Mouse (Mus musculus) CH12F3 (cell line): ENCODE data around the gene Cstf1.

ENCODE experiments used
- in situ Hi-C: fragments of 300-500 bp; cut with MboI; formaldehyde crosslinking; loops from 2 replicates; pipeline ENCODE4 v1.14.3; 2020; ENCODE audit warnings: low sequenced_read_pairs

Gene Cstf1

DNA sequence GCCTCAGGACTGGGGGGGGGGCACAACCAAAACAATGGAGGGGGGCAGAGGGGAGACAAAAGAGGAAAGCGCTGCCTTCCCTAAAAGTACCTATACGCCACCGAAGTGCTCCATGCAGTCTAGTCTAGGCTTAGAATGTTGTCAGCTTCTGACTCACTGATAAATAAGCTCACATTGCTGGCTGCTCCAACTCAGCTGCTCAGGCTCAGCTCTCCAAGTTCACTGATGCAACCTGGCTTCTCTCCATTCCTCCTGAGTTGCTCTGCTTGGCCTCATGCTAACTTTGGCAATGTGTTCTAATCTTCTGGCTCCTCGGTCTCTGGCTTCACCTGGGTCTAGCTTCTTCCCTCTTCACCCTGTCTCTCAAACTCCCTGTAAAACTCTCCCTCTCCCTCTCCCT lies 6.1 kb downstream of the Cstf1 start:
- in situ Hi-C loops: loop anchor here (10.0 kb wide), 1 partner anchor 68 kb away; the partner anchor contains the start of gene Rtf2

- in situ Hi-C loops: loop anchor here (10.0 kb wide), 1 partner anchor 68 kb away; the partner anchor contains the start of gene Rtf2
These were observed 6.6 kb downstream of the Cstf1 start for GRCm38 (mm10) chr2:172376999-172377515.

DNA sequence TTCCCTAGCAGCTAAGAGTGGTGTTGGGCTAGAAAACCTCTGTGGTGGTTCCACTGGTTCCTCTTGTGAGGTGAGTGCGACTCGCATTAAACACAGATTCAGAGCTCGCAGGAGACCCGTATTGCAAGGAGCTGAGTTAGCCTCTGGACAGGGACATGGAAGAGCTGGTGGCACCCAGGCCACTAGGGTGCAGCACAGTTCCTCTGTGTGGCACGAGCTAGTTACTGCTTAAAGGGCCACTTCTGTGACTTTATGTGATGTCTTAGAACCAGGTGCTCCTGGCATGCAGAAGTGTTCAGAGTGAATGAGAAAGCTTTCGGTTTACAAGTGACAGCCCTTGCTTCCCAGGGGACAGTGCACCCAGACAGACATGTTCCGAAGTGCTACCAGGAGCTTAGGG lies 7.9 kb downstream of the Cstf1 start:
- in situ Hi-C loops: loop anchor here (10.0 kb wide), 1 partner anchor 66 kb away; the partner anchor contains the start of gene Rtf2

DNA sequence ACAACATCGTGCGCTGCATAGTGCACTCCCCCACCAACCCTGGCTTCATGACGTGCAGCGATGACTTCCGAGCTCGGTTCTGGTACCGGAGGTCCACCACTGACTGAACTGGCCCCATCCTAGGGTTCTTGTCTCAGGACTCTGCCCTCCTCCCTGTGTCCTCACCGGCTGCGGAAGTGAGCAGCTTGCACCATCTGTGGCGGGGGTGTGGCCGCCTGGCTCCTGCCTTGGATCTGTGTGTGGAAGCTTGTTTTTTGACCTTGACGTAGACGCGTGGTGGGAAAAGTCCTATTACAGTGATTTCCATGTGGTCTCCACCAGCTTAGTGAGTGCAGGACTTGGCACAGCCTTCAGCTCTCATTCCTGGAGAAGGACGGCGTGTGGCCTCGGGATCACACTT lies 10.0 kb downstream of the Cstf1 start:
- in situ Hi-C loops: no loop called here

DNA sequence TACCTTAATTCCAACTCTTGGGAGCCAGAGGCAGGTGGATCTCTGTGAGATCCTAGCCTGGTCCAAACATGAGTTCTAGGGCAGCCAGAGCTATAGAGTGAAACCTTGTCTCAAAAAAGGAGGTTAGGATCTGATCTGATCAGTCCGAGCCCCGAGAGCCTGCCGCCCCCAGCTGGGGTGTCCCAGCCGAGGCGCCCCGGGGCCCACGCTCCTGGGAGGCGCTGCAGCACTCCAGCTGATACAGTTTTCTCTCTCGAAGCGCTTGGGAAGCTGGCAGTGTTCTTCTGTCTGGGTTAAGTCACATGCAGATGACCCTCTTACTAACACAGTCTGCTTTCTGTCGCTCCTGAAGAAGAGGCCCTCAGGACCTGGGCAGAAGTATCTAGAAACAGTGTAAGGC lies 10.9 kb downstream of the Cstf1 start:
- in situ Hi-C loops: no loop called here

DNA sequence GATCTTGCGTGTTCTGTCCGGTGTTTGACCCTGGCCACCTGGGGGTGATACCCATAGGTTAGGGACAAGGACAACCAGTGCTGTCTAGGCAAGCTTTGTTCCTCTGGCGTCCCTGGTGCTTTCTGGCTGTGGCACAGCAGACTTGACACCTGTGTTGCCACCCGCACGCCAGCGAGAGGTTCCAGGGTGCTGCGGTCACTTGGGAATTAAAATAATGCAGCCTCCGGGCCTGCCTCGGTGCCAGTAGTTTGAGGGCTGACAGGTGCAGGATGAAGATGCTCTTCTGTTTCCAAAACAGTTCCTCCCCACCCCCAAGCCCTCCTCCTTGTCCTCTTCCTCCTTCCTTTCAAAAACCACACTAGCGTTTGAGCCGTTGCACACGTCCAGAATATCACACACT lies 11.4 kb downstream of the Cstf1 start:
- in situ Hi-C loops: no loop called here

- in situ Hi-C loops: no loop called here
These were observed 14.2 kb downstream of the Cstf1 start for GRCm38 (mm10) chr2:172384715-172385114.

DNA sequence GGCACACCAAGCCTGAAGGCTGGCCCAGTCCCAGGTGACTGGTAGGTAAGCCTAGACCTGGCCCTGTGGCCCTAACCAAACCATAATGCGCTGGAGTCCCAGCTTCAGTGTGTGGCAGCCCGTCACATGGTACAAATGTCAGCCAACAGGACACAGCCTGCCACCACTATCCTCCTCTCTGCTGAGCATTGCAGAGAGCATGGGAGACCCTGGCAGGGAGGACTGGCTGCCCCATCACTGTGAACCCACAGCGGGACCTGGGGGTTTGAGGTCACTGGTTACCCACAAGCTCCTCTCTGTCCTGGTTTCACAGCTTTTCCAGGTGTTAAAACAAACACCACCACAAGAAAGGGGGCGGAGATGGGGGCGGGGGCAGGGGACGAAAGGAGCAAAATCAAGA lies 19.9 kb downstream of the Cstf1 start:
- in situ Hi-C loops: loop anchor here (5.0 kb wide), 1 partner anchor 47 kb away; no protein-coding TSS in a partner anchor

DNA sequence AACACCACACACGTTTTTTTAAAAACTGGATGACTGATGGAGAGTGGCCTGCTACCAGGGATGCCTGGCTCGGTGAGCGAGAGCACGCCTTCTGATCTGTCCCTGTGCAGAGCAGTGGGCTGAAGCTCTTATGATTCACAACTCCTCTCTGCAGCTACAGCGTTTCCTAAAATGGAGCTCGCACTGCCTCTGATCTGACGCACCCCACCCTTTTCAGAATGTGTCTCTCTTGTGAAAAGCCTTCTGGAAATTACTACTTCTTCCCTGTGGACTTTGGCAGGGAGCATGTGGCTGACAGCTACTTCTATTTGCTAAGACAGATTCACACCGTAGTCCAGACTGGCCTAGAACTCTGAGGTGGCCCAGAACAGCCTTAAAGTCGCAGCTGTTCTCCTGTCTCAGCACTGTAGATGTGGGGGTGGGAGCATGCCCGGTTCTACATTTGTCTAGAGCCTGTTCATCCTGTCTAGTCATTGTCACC lies 21.6 kb downstream of the Cstf1 start:
- in situ Hi-C loops: loop anchor here (5.0 kb wide), 1 partner anchor 45 kb away; no protein-coding TSS in a partner anchor

DNA sequence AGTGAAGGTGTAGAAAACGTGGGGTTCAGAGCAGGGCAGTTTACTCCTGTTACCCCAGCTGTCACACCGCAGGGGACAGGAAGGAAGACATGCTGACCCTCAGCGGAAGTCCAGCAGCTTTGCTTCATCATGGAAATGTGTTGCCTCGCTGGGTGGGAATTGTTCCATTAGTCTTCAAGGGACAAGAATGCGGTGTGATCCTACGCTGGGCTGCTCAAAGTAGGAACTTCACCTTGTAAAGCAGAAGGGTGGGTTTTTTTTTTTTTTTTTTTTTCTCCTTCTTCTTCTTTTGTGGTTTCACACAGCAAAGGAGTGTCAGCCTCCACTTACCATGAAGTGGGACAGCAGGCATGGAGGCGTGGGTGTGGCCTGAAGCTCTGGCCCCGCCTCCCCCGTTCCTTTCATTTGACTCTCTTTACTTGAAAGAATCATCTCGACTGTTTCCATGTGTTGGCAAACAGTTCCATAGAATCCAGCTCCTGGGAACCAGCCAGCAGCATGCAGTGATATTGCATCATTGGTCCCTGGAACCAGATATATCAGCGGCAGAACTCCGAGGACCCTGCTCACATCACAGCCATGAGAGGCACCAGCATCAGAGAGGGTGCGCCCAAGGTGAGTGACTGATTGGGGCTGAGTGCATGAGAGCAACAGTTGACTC lies 23.0 kb downstream of the Cstf1 start, which contains the start of gene Cass4:
Gene Cass4 (plus strand): TSS at position 404 of the 661 bp plus-strand sequence.
- in situ Hi-C loops: loop anchor here (5.0 kb wide), 1 partner anchor 44 kb away; no protein-coding TSS in a partner anchor

GRCm38 (mm10) chr2:172394052-172394392 lies 23.5 kb downstream of the Cstf1 start:
- in situ Hi-C loops: loop anchor here (5.0 kb wide), 1 partner anchor 43 kb away; no protein-coding TSS in a partner anchor

DNA sequence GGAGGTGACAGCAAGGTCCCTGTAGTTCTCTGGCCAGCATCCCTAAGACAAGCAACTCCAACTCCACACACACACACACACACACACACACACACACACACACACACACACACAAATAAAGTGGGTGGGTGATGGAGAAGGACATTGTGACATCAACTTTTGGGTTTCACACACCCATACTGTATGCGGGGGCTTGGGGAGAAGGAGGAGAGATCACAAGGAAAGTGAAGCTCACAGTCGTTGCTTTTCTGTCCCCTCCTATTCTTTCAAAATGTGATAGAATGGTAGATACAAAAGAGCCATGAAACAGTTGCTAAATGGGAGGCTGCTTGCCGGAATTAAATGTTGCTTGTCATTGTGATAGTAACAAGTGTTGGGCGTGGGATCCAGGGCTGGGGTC lies 24.2 kb downstream of the Cstf1 start:
- in situ Hi-C loops: loop anchor here (5.0 kb wide), 1 partner anchor 43 kb away; no protein-coding TSS in a partner anchor

DNA sequence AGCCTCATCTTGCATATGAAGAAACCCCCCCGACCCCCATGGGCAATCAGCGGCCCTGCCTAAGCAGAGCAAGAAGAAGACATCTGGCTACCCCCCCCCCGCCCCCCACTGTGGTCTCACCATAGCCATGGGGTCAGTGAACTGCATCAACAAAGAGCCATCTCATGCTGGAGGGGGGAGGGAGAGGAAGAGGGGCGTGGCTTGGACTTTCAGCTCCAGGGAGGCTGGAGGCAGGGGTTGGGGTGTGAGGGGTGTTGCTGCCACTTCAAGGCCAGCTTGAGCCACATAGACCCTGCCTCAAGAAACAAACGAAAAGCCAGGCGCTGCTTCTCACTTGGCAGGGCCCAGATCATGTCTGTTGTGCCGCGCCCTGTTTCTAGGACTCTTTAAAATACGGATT lies 25.5 kb downstream of the Cstf1 start:
- in situ Hi-C loops: no loop called here

DNA sequence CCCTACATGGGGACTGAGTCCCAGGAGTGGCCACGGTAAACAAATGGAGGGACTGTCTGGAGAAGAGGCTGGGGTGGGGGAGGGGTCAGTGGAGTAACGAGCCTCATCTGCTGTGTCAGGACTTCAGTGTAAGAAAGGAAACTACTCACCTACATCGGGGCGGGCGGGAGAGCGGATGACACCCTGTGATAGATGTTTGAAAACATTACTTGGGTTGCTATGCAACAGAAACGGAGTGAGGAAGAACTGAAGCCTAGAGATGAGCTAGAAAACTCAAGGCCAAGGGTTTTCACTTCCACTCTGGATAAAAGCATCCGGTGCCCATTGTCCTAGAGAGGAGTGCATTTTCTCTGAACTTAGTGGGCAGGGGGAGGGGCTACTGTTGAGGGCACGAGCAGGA lies 29.4 kb downstream of the Cstf1 start:
- in situ Hi-C loops: no loop called here

GRCm38 (mm10) chr2:172401116-172401825 lies 30.8 kb downstream of the Cstf1 start:
- in situ Hi-C loops: no loop called here

DNA sequence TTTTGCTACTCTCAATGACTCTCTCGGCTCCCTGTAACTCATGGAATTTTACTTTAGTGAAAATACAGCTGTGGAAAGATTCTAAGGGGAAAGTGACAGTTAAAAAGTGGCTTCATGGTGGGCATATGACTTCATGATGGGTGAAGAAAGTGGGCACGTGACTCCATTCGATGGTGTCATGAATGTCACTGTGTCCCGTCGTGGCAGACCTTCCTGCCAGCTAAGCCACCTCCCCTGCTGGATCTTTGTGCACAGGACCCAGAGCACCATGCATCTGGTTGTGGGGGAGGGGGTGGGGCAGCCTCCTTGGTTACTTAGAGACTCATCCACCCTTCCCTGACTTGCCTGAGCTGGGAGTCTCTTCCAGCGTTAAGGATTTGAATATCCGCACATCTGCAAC lies 33.8 kb downstream of the Cstf1 start:
- in situ Hi-C loops: no loop called here

- in situ Hi-C loops: no loop called here
These were observed 34.5 kb downstream of the Cstf1 start for GRCm38 (mm10) chr2:172405011-172405410.

DNA sequence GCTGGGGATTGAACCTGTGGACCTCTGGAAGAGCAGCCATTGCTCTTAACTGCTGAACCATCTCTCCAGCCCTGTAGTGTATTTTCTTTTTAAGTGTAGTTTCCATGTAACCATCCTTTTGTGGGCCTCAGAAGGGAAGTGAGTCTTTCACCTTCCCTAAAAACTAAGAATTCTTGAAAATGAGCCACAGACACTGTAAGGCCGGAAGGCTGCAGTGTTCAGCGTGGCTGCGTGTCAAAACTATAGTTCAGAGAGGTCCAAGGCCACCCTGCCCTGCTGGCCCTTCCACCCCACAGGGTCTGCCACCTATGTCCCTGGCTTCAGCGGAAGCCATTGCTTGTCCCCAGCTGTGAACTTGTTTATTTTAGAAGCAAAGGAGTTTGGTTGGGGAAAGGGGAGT lies 35.7 kb downstream of the Cstf1 start:
- in situ Hi-C loops: no loop called here

DNA sequence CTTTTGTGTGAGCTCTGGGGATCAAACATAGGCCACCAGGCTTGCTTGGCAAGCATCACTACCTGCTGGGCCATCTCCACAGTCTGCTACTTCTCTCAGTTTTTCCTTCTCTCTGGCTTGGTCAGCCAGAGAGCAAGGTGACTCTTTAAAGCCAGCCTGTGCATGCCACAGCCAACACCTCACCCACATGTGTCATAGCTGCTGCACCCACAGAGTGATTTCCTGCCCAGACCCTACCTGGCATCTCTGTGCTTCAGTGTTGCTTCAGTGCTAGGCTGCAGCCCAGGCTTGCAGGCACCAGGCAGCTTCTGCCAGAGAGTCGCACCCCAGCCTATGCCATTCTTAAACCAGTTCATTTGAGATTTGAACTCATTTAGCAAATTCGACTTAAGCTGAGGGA lies 37.0 kb downstream of the Cstf1 start:
- in situ Hi-C loops: no loop called here

- in situ Hi-C loops: no loop called here
These were observed 40.2 kb downstream of the Cstf1 start for GRCm38 (mm10) chr2:172410686-172411085.

DNA sequence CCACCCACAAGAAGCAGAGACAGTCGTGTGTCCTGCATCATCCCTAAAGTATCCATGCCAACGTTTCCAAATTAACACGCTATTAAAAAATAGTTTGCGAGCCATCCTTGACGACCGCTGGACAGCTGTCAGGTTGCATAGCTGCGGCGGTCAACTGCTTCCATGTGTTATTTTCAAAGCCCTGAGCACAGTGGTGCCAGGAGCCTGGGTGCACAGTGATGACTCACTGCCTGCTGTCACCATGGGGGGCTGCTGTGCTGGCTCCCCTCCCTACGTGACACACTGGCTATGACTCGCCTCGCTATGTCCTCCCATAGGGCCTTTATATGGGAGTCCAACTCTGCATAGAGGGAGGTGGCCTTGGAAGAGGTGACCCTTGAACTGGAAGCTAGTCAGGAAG lies 40.6 kb downstream of the Cstf1 start:
- in situ Hi-C loops: no loop called here

DNA sequence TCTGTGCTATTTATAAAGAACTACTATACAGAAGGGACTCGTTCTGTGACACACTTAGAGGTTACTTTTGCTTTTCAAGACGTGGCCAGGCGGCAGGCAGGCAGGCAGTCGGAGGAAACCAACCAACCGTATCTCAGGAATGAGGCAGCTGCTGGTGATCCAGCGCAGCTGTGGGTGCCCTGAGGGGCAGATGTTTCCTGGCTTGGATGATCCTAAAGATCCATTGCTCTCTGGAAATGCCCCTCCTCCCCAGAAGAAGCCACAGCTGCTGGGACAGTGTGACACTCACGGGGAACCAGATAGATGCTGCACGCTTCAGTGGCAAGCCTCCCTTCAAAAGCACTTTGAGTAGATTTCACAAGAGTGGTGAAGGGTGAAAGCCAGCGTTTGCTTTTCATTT lies 42.0 kb downstream of the Cstf1 start:
- in situ Hi-C loops: no loop called here
